Mouse (Mus musculus) midbrain, embryonic 16.5 days (tissue): ENCODE measurements around the gene Lrrc29. TPM values are rescaled to one million over a fixed set of nuclear protein-coding genes. Genes with fewer than 3 reads are reported as not detected.

Source experiments
- ATAC-seq: fragments of 200-750 bp; cut with Nextera tagmentation; 2 replicates; pipeline ENCODE4 v1.8.0; 2017; ENCODE audit warnings: moderate TSS enrichment
- H3K27ac ChIP-seq: fragments of 300-500 bp; sonication (generic); 2 replicates; pipeline ENCODE4 v1.5.1; 2014; ENCODE audit warnings: mild to moderate bottlenecking, low read length, mixed read lengths
- H3K27me3 ChIP-seq: fragments of 300-500 bp; sonication (generic); 2 replicates; pipeline ENCODE4 v1.6.1; 2014; ENCODE audit warnings: low read depth, low read length, mixed read lengths; ENCODE audit not compliant: control insufficient read depth, insufficient read depth
- H3K36me3 ChIP-seq: fragments of 300-500 bp; sonication (generic); 2 replicates; pipeline ENCODE4 v1.6.1; 2014; ENCODE audit warnings: mild to moderate bottlenecking, low read length, moderate library complexity, mixed read lengths; ENCODE audit not compliant: control insufficient read depth, insufficient read depth
- H3K4me1 ChIP-seq: fragments of 300-500 bp; sonication (generic); 2 replicates; pipeline ENCODE4 v1.6.1; 2014; ENCODE audit warnings: mild to moderate bottlenecking, low read length, mixed read lengths; ENCODE audit not compliant: control insufficient read depth, insufficient read depth
- H3K4me2 ChIP-seq: fragments of 300-500 bp; sonication (generic); 2 replicates; pipeline ENCODE4 v1.6.1; 2014; ENCODE audit warnings: mild to moderate bottlenecking, low read length, mixed read lengths
- H3K4me3 ChIP-seq: fragments of 300-500 bp; sonication (generic); 2 replicates; pipeline ENCODE4 v1.5.1; 2014; ENCODE audit warnings: low read depth, mild to moderate bottlenecking, low read length, moderate library complexity, mixed read lengths
- H3K9ac ChIP-seq: fragments of 300-500 bp; sonication (generic); 2 replicates; pipeline ENCODE4 v1.6.1; 2014; ENCODE audit warnings: low read depth, low read length, mixed read lengths
- H3K9me3 ChIP-seq: fragments of 300-500 bp; sonication (generic); replicated peaks from 2 replicates; pipeline ENCODE4 v1.6.1; 2014; ENCODE audit warnings: mild to moderate bottlenecking, low read length, mixed read lengths; ENCODE audit not compliant: control insufficient read depth, poor library complexity, severe bottlenecking
- WGBS: fragments of 180-500 bp; shearing (Covaris S2); extraction: QIAGEN DNeasy Blood & Tissue Kit; methylation state at CpG from one replicate; pipeline ENCODE4 v1.1.7; 2014; 5-methylcytosine and 5-hydroxymethylcytosine counted together
- microRNA counts: library from miRNA; unstranded; fragments of <30 nt; microRNA quantifications from one replicate; lab custom pipeline; 2016
- microRNA-seq: library from miRNA; unstranded; fragments of <30 nt; microRNA quantifications from one replicate; pipeline ENCODE4, GENCODE M21; 2017
- polyA plus RNA-seq: library from polyadenylated mRNA; unstranded; fragments of >200 nt; fragmentation: Nextera tagmentation; extraction: Ambion mirVana; gene quantifications from 2 replicates; pipeline ENCODE4 v1.2.1, GENCODE M21; 2015

Lrrc29 gene
- polyA plus RNA-seq, 1 experiment from 2014 or later: 0.83 TPM

DNA sequence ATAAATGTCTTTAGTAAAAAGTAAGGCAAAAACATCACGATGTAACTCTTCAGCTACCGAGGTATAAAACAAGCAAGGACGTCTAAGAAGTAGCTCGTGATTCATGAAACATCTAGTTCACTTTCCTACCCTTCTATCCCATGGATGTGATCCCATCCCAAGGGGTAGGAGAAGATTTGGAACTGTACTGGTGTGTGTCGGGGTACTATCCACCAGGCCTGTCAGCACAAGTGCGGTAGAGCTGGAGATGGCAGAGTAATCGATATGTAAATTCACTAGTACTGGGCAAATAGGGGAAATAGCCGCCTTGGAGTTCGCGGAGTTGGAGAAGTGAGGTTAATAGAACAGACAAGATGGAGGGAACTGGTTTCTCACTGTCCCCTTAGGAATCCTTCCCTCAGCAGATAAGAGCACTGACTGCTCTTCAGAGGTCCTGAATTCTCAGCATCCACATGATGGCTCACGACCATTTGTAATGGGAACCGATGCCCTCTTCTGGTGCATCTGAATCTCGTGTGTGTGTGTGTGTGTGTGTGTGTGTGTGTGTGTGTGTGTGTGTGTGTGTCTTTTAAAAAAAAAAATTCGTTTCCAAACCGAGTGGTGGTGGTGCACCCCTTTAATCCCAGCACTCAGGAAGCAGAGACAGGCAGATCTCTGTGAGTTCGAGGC is 62.7 kb downstream of the Lrrc29 start:
- Histone ChIP-seq H3K9ac (no peak overlapping the region), H3K4me3 (no peak overlapping the region; the same call in 1 of the 2 replicates), H3K27me3 (peaks cover 75% of the 10 kb centered on the region), H3K36me3 (no peaks in the 10 kb centered on the region), H3K9me3 (no peaks in the 10 kb centered on the region), H3K4me2 (no peak overlapping the region; the same call in 1 of the 2 replicates), H3K27ac (no peak overlapping the region), H3K4me1 (peaks cover 13% of the 10 kb centered on the region; the same call in 1 of the 2 replicates)
- 39% methylated on average over 16 of the region's 16 CpGs for WGBS
- ATAC-seq: no peak

MicroRNAs encoded within 50 kb of the gene (microRNA counts, 519-probe panel; counts per million panel counts)
- 1,942 counts per million, percentile 44 among the panel's probes with 10 or more counts for microRNA mmu-miR-328 (lab: Ali Mortazavi, UCI)

Small RNA genes lying within 50 kb of the gene (microRNA-seq; reads per million reads assigned to microRNA genes)
- gene Gm27320 (not detected), gene Mir328 (482 reads per million, percentile 72 among the genes with 10 or more reads in this experiment)

Other genes starting within 250 kb of the Lrrc29 start
- gene Ces3b, start 242.5 kb downstream of the Lrrc29 start, polyA plus RNA-seq: not detected in 2 replicates
- not detected in 2 replicates for gene Ces4a, start 194.5 kb downstream of the Lrrc29 start, polyA plus RNA-seq
- gene Cbfb, start 155.6 kb downstream of the Lrrc29 start, polyA plus RNA-seq: 19.7 and 22.9 TPM in 2 replicates
- 34.6 and 37.5 TPM in 2 replicates for gene D230025D16Rik, start 101.1 kb downstream of the Lrrc29 start, polyA plus RNA-seq
- gene B3gnt9, start 71.1 kb downstream of the Lrrc29 start, polyA plus RNA-seq: 5.8 and 8.9 TPM in 2 replicates
- 12.8 and 14.0 TPM in 2 replicates for gene Tradd, start 61.7 kb downstream of the Lrrc29 start, polyA plus RNA-seq
- gene Fbxl8, start 61.6 kb downstream of the Lrrc29 start, polyA plus RNA-seq: 0.82 and 1.1 TPM in 2 replicates
- 0.35 and 0.40 TPM in 2 replicates for gene Hsf4, start 56.5 kb downstream of the Lrrc29 start, polyA plus RNA-seq
- 4.5 and 4.7 TPM in 2 replicates for gene Nol3, start 50.1 kb downstream of the Lrrc29 start, polyA plus RNA-seq
- gene 4931428F04Rik, start 36.4 kb downstream of the Lrrc29 start, polyA plus RNA-seq: 168 and 175 TPM in 2 replicates
- 10.5 and 12.0 TPM in 2 replicates for gene Exoc3l, start 30.2 kb downstream of the Lrrc29 start, polyA plus RNA-seq
- 40.1 and 41.6 TPM in 2 replicates for gene E2f4, start 28.6 kb downstream of the Lrrc29 start, polyA plus RNA-seq
- 0.88 and 1.1 TPM in 2 replicates for gene Elmo3, start 20.7 kb downstream of the Lrrc29 start, polyA plus RNA-seq
- gene Tmem208, start 76 bp upstream of the Lrrc29 start, polyA plus RNA-seq: 118 and 143 TPM in 2 replicates
- 0.49 and 1.0 TPM in 2 replicates for gene Fhod1, start 21.7 kb upstream of the Lrrc29 start, polyA plus RNA-seq
- gene Slc9a5, start 22.6 kb upstream of the Lrrc29 start, polyA plus RNA-seq: 13.3 and 15.1 TPM in 2 replicates
- 2.4 and 2.7 TPM in 2 replicates for gene Plekhg4, start 47.0 kb upstream of the Lrrc29 start, polyA plus RNA-seq
- gene Kctd19, start 87.2 kb upstream of the Lrrc29 start, polyA plus RNA-seq: not detected in 2 replicates
- 0.85 and 0.89 TPM in 2 replicates for gene Lrrc36, start 87.3 kb upstream of the Lrrc29 start, polyA plus RNA-seq
- 153 and 159 TPM in 2 replicates for gene Tppp3, start 145.2 kb upstream of the Lrrc29 start, polyA plus RNA-seq
- gene Zdhhc1, start 170.6 kb upstream of the Lrrc29 start, polyA plus RNA-seq: 33.6 and 38.4 TPM in 2 replicates
- 2.7 and 3.6 TPM in 2 replicates for gene Hsd11b2, start 192.5 kb upstream of the Lrrc29 start, polyA plus RNA-seq
- 226 and 244 TPM in 2 replicates for gene Atp6v0d1, start 239.8 kb upstream of the Lrrc29 start, polyA plus RNA-seq